Mouse (Mus musculus): ENCODE results near the gene Lif.

DNA sequence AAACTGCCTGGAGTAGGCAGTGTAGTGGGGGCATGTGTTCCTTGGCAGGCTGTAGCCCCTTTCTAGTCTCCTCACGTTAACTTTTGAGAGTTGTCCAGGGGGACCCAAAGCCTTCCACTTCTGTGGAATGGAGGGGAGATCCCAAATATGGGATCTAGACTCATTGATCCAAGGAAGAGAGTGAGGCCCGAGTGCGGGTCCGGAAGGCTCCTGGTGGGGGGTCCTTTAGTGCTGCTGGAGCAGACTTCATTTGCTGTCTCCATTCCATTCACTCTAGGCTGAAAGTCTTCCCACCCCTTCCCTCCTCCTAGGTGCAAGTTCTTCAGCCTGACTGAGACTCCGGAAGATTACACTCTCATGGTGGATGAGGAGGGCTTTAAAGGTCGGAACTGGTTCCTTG lies 38.7 kb upstream of the Lif start:
- no peak for TF ChIP-seq CTCF (IDR thresholded peaks at IDR 0.05; ENCODE audit: low read depth, low read length)
- no peak for TF ChIP-seq POLR2A (IDR thresholded peaks at IDR 0.05; ENCODE audit: borderline replicate concordance, low read depth, low read length)

All from bone marrow macrophage, adult 2 months (primary cell).